Mouse (Mus musculus) limb, embryonic 15.5 days (tissue): ENCODE measurements around the gene Bnc1. TPM values are rescaled to one million over a fixed set of nuclear protein-coding genes. Genes with fewer than 3 reads are reported as not detected.

ENCODE experiments used
- ATAC-seq: fragments of 200-750 bp; cut with Nextera tagmentation; 2 replicates; pipeline ENCODE4 v1.8.0; 2017; ENCODE audit warnings: low read depth, moderate TSS enrichment; ENCODE audit not compliant: insufficient number of reproducible peaks, low FRiP score, low TSS enrichment
- H3K27ac ChIP-seq: fragments of 300-500 bp; sonication (generic); 2 replicates; pipeline ENCODE4 v1.5.1; 2015; ENCODE audit warnings: moderate library complexity, mild to moderate bottlenecking, inconsistent platforms
- H3K27me3 ChIP-seq: fragments of 300-500 bp; sonication (generic); 2 replicates; pipeline ENCODE4 v1.6.1; 2015; ENCODE audit warnings: inconsistent platforms
- H3K36me3 ChIP-seq: fragments of 300-500 bp; sonication (generic); 2 replicates; pipeline ENCODE4 v1.6.1; 2015; ENCODE audit warnings: inconsistent platforms
- H3K4me1 ChIP-seq: fragments of 300-500 bp; sonication (generic); 2 replicates; pipeline ENCODE4 v1.6.1; 2015; ENCODE audit warnings: inconsistent platforms
- H3K4me2 ChIP-seq: fragments of 300-500 bp; sonication (generic); 2 replicates; pipeline ENCODE4 v1.6.1; 2015; ENCODE audit warnings: mild to moderate bottlenecking, inconsistent platforms
- H3K4me3 ChIP-seq: fragments of 300-500 bp; sonication (generic); 2 replicates; pipeline ENCODE4 v1.5.1; 2015; ENCODE audit warnings: mild to moderate bottlenecking, inconsistent platforms
- H3K9ac ChIP-seq: fragments of 300-500 bp; sonication (generic); 2 replicates; pipeline ENCODE4 v1.6.1; 2015; ENCODE audit warnings: inconsistent platforms
- H3K9me3 ChIP-seq: fragments of 300-500 bp; sonication (generic); 2 replicates; pipeline ENCODE4 v1.6.1; 2016; ENCODE audit warnings: inconsistent platforms
- WGBS: fragments of 180-500 bp; shearing (Covaris S2); methylation state at CpG from one replicate; pipeline ENCODE4 v1.1.7; 2015; 5-methylcytosine and 5-hydroxymethylcytosine counted together
- polyA plus RNA-seq: library from polyadenylated mRNA; unstranded; fragments of >200 nt; fragmentation: Nextera tagmentation; extraction: Ambion mirVana; gene quantifications from 2 replicates; pipeline ENCODE4 v1.2.1, GENCODE M21; 2015

Bnc1 gene
- polyA plus RNA-seq, 1 experiment from 2014 or later: 1.1 TPM

DNA sequence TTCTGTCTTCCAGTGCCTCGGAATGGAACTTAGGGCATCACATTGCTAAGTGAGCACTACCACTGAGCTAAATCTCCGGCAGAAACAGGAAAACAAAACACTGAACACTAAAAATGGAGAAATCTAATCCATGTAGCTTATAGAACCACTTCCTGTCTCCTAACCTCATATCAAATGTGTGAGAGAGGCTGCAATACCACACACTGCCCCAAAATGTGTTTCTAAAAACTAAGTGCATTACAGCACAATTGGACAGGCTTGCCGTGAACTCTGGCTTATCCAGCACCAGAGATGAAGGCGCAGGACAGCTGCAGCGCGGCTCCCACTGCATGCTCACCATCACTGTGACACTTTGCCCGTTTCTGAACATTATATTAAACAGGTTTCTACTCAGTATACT is 63.1 kb downstream of the Bnc1 start:
- Histone ChIP-seq H3K27me3 (no peaks in the 10 kb centered on the region), H3K4me1 (peaks cover 4% of the 10 kb centered on the region; the same call in 1 of the 2 replicates), H3K9ac (no peak overlapping the region), H3K36me3 (no peaks in the 10 kb centered on the region), H3K4me3 (no peak overlapping the region), H3K9me3 (no peaks in the 10 kb centered on the region), H3K4me2 (no peak overlapping the region), H3K27ac (no peak overlapping the region)
- WGBS: 70% methylated on average over 7 of the region's 7 CpGs
- ATAC-seq: no peak

- no peaks in the 10 kb centered on the region for H3K36me3 ChIP-seq
- WGBS: 67% methylated on average over 1 of the region's 1 CpGs
- no peak overlapping the region for H3K4me2 ChIP-seq
- ATAC-seq: no peak
- H3K4me3 ChIP-seq: no peak overlapping the region
- no peaks in the 10 kb centered on the region for H3K4me1 ChIP-seq
- H3K9me3 ChIP-seq: no peaks in the 10 kb centered on the region
- no peak overlapping the region for H3K9ac ChIP-seq
- H3K27me3 ChIP-seq: no peaks in the 10 kb centered on the region
- no peak overlapping the region for H3K27ac ChIP-seq
These were observed 70.6 kb downstream of the Bnc1 start for GRCm38 (mm10) chr7:81921379-81921952.

GRCm38 (mm10) chr7:81920314-81920713 is 71.8 kb downstream of the Bnc1 start:
- H3K27me3 ChIP-seq: no peaks in the 10 kb centered on the region
- no peak overlapping the region for H3K4me3 ChIP-seq
- no peak overlapping the region for H3K9ac ChIP-seq
- 89% methylated on average over 4 of the region's 4 CpGs for WGBS
- no peak overlapping the region for H3K27ac ChIP-seq
- no peaks in the 10 kb centered on the region for H3K4me1 ChIP-seq
- no peak overlapping the region for H3K4me2 ChIP-seq
- no peaks in the 10 kb centered on the region for H3K36me3 ChIP-seq
- ATAC-seq: no peak
- no peaks in the 10 kb centered on the region for H3K9me3 ChIP-seq

GRCm38 (mm10) chr7:81918316-81918715 is 73.8 kb downstream of the Bnc1 start:
- H3K4me2 ChIP-seq: no peak overlapping the region
- H3K9ac ChIP-seq: no peak overlapping the region
- no peaks in the 10 kb centered on the region for H3K36me3 ChIP-seq
- no peak overlapping the region for H3K27ac ChIP-seq
- H3K9me3 ChIP-seq: no peaks in the 10 kb centered on the region
- no peak overlapping the region for H3K4me3 ChIP-seq
- no peaks in the 10 kb centered on the region for H3K4me1 ChIP-seq
- no peak for ATAC-seq
- 21% methylated on average over 5 of the region's 5 CpGs for whole genome bisulfite sequencing
- H3K27me3 ChIP-seq: no peaks in the 10 kb centered on the region

Other genes with a start within 250 kb of the Bnc1 start
- gene Ramac, start 229.4 kb downstream of the Bnc1 start, polyA plus RNA-seq: 103 and 112 TPM in 2 replicates
- gene 3110040N11Rik, start 202.8 kb downstream of the Bnc1 start, polyA plus RNA-seq: 57.0 and 64.8 TPM in 2 replicates
- gene Btbd1, start 162.9 kb downstream of the Bnc1 start, polyA plus RNA-seq: 55.0 and 61.9 TPM in 2 replicates
- not detected in 2 replicates for gene Gm10160, start 136.5 kb downstream of the Bnc1 start, polyA plus RNA-seq
- 16.6 and 30.3 TPM in 2 replicates for gene Tm6sf1, start 133.3 kb downstream of the Bnc1 start, polyA plus RNA-seq
- gene Hdgfl3, start 57.8 kb downstream of the Bnc1 start, polyA plus RNA-seq: 11.8 and 14.0 TPM in 2 replicates
- gene Sh3gl3, start 181.5 kb upstream of the Bnc1 start, polyA plus RNA-seq: 9.2 and 10.4 TPM in 2 replicates